Mouse (Mus musculus): ENCODE results near the gene Ccdc51. TPM values are rescaled to one million over a fixed set of nuclear protein-coding genes. Genes with fewer than 3 reads are reported as not detected.
A peak's percentile ranks its signal among the peaks of the same experiment; 100 is the strongest.

Ccdc51 gene
- total and polyA plus RNA-seq, 2 experiments = 7.2 to 7.5 TPM

GRCm38 (mm10) chr9:109098366-109098765 lies 16.1 kb downstream of the Ccdc51 start:
- 74% methylated on average over 8 of the region's 8 CpGs for WGBS
- TF ChIP-seq POLR2A (IDR thresholded peaks at IDR 0.05; ENCODE audit: extremely low read depth, insufficient read depth, low read length) (no peak), CTCF (IDR thresholded peaks at IDR 0.05; ENCODE audit: low read depth, low read length) (no peak)
- H3K9ac ChIP-seq (ENCODE audit: low read depth, low read length) = no peak overlapping the region

GRCm38 (mm10) chr9:109098969-109099368 lies 16.7 kb downstream of the Ccdc51 start:
- no peak overlapping the region for H3K4me3 ChIP-seq (ENCODE audit: insufficient read depth, low read depth, low read length)
- peaks cover 12% of the 10 kb centered on the region for H3K79me2 ChIP-seq (ENCODE audit: control insufficient read depth, insufficient read depth, low read length)
- H3K27ac ChIP-seq (replicated peaks; ENCODE audit: insufficient read depth, low read depth, low read length) = peak overlapping the region; percentile 8; the same call in 1 of the 2 replicates
- peaks cover 17% of the 10 kb centered on the region for H3K4me1 ChIP-seq (ENCODE audit: control insufficient read depth, insufficient read depth, low read length)
- H3K9ac ChIP-seq (ENCODE audit: low read depth, low read length) = no peak overlapping the region
- 13% methylated on average over 6 of the region's 6 CpGs for WGBS
- TF ChIP-seq POLR2A (IDR thresholded peaks at IDR 0.05; ENCODE audit: extremely low read depth, insufficient read depth, low read length) = no peak
- TF ChIP-seq CTCF (IDR thresholded peaks at IDR 0.05; ENCODE audit: low read depth, low read length) = no peak
- DNase-seq (ENCODE audit: extremely low read depth, low read depth, low spot score) = no peak
- no peaks in the 10 kb centered on the region for H3K36me3 ChIP-seq (ENCODE audit: control insufficient read depth, insufficient read depth, low read length)
- H3K27me3 ChIP-seq (ENCODE audit: control insufficient read depth, insufficient read depth, low read length) = no peaks in the 10 kb centered on the region

More at GRCm38 (mm10) chr9:109098366-109098765, 16.1 kb downstream of the Ccdc51 start:
- Histone ChIP-seq H3K4me1 (ENCODE audit: control insufficient read depth, insufficient read depth, low read length) (peaks cover 17% of the 10 kb centered on the region), H3K79me2 (ENCODE audit: control insufficient read depth, insufficient read depth, low read length) (peaks cover 12% of the 10 kb centered on the region), H3K36me3 (ENCODE audit: control insufficient read depth, insufficient read depth, low read length) (no peaks in the 10 kb centered on the region), H3K27ac (replicated peaks; ENCODE audit: insufficient read depth, low read depth, low read length) (0 out of 2 replicates have a peak overlapping the region, but pooled peaks have one; percentile 22), H3K27me3 (ENCODE audit: control insufficient read depth, insufficient read depth, low read length) (no peaks in the 10 kb centered on the region), H3K4me3 (ENCODE audit: insufficient read depth, low read depth, low read length) (no peak overlapping the region)
- DNase-seq (ENCODE audit: extremely low read depth, low read depth, low spot score) = no peak

- H3K79me2 ChIP-seq (ENCODE audit: control insufficient read depth, insufficient read depth, low read length) = peaks cover 12% of the 10 kb centered on the region
- no peak for DNase-seq (ENCODE audit: extremely low read depth, low read depth, low spot score)
- H3K4me3 ChIP-seq (ENCODE audit: insufficient read depth, low read depth, low read length) = no peak overlapping the region
- H3K27me3 ChIP-seq (ENCODE audit: control insufficient read depth, insufficient read depth, low read length) = no peaks in the 10 kb centered on the region
- peaks cover 12% of the 10 kb centered on the region for H3K4me1 ChIP-seq (ENCODE audit: control insufficient read depth, insufficient read depth, low read length)
- no peak overlapping the region; the same call in 1 of the 2 replicates for H3K27ac ChIP-seq (replicated peaks; ENCODE audit: insufficient read depth, low read depth, low read length)
- no peaks in the 10 kb centered on the region for H3K36me3 ChIP-seq (ENCODE audit: control insufficient read depth, insufficient read depth, low read length)
- no peak for TF ChIP-seq CTCF (IDR thresholded peaks at IDR 0.05; ENCODE audit: low read depth, low read length)
- TF ChIP-seq POLR2A (IDR thresholded peaks at IDR 0.05; ENCODE audit: extremely low read depth, insufficient read depth, low read length) = no peak
- no peak overlapping the region for H3K9ac ChIP-seq (ENCODE audit: low read depth, low read length)
- 88% methylated on average over 20 of the region's 20 CpGs for WGBS
These were observed 18.1 kb downstream of the Ccdc51 start for GRCm38 (mm10) chr9:109100307-109100928.

GRCm38 (mm10) chr9:109101933-109102445 lies 19.7 kb downstream of the Ccdc51 start:
- Histone ChIP-seq H3K4me1 (ENCODE audit: control insufficient read depth, insufficient read depth, low read length) (peaks cover 9% of the 10 kb centered on the region), H3K27me3 (ENCODE audit: control insufficient read depth, insufficient read depth, low read length) (no peaks in the 10 kb centered on the region), H3K4me3 (ENCODE audit: insufficient read depth, low read depth, low read length) (no peak overlapping the region), H3K27ac (replicated peaks; ENCODE audit: insufficient read depth, low read depth, low read length) (no peak overlapping the region), H3K79me2 (ENCODE audit: control insufficient read depth, insufficient read depth, low read length) (peaks cover 12% of the 10 kb centered on the region), H3K36me3 (ENCODE audit: control insufficient read depth, insufficient read depth, low read length) (no peaks in the 10 kb centered on the region), H3K9ac (ENCODE audit: low read depth, low read length) (no peak overlapping the region)
- WGBS = 93% methylated on average over 5 of the region's 5 CpGs
- TF ChIP-seq POLR2A (IDR thresholded peaks at IDR 0.05; ENCODE audit: extremely low read depth, insufficient read depth, low read length) (no peak), CTCF (IDR thresholded peaks at IDR 0.05; ENCODE audit: low read depth, low read length) (no peak)
- no peak for DNase-seq (ENCODE audit: extremely low read depth, low read depth, low spot score)

- Histone ChIP-seq H3K36me3 (ENCODE audit: control insufficient read depth, insufficient read depth, low read length) (no peaks in the 10 kb centered on the region), H3K4me3 (ENCODE audit: insufficient read depth, low read depth, low read length) (no peak overlapping the region), H3K27ac (replicated peaks; ENCODE audit: insufficient read depth, low read depth, low read length) (no peak overlapping the region), H3K27me3 (ENCODE audit: control insufficient read depth, insufficient read depth, low read length) (no peaks in the 10 kb centered on the region), H3K4me1 (ENCODE audit: control insufficient read depth, insufficient read depth, low read length) (peaks cover 6% of the 10 kb centered on the region; the same call in 1 of the 2 replicates), H3K9ac (ENCODE audit: low read depth, low read length) (no peak overlapping the region), H3K79me2 (ENCODE audit: control insufficient read depth, insufficient read depth, low read length) (peaks cover 12% of the 10 kb centered on the region)
- TF ChIP-seq POLR2A (IDR thresholded peaks at IDR 0.05; ENCODE audit: extremely low read depth, insufficient read depth, low read length) (no peak), CTCF (IDR thresholded peaks at IDR 0.05; ENCODE audit: low read depth, low read length) (no peak)
- no peak for DNase-seq (ENCODE audit: extremely low read depth, low read depth, low spot score)
- WGBS = 85% methylated on average over 3 of the region's 3 CpGs
These were observed 20.2 kb downstream of the Ccdc51 start for GRCm38 (mm10) chr9:109102541-109102940.

- no peak overlapping the region for H3K9ac ChIP-seq (ENCODE audit: low read depth, low read length)
- H3K36me3 ChIP-seq (ENCODE audit: control insufficient read depth, insufficient read depth, low read length) = no peaks in the 10 kb centered on the region
- peaks cover 4% of the 10 kb centered on the region; the same call in 1 of the 2 replicates for H3K4me1 ChIP-seq (ENCODE audit: control insufficient read depth, insufficient read depth, low read length)
- no peak for TF ChIP-seq POLR2A (IDR thresholded peaks at IDR 0.05; ENCODE audit: extremely low read depth, insufficient read depth, low read length)
- no peak for TF ChIP-seq CTCF (IDR thresholded peaks at IDR 0.05; ENCODE audit: low read depth, low read length)
- H3K27me3 ChIP-seq (ENCODE audit: control insufficient read depth, insufficient read depth, low read length) = no peaks in the 10 kb centered on the region
- WGBS = 28% methylated on average over 7 of the region's 7 CpGs
- no peak for DNase-seq (ENCODE audit: extremely low read depth, low read depth, low spot score)
- no peak overlapping the region for H3K4me3 ChIP-seq (ENCODE audit: insufficient read depth, low read depth, low read length)
- no peak overlapping the region for H3K27ac ChIP-seq (replicated peaks; ENCODE audit: insufficient read depth, low read depth, low read length)
- H3K79me2 ChIP-seq (ENCODE audit: control insufficient read depth, insufficient read depth, low read length) = peaks cover 12% of the 10 kb centered on the region
These were observed 21.0 kb downstream of the Ccdc51 start for GRCm38 (mm10) chr9:109103250-109103649.

Data from liver, adult 2 months (tissue).